Mouse (Mus musculus): ENCODE results near the gene Atxn7l3. TPM values are rescaled to one million over a fixed set of nuclear protein-coding genes. Genes with fewer than 3 reads are reported as not detected.

Gene Atxn7l3
- total and polyA plus RNA-seq, 3 experiments = 17.4 to 21.7 (median 19.0) TPM

DNA sequence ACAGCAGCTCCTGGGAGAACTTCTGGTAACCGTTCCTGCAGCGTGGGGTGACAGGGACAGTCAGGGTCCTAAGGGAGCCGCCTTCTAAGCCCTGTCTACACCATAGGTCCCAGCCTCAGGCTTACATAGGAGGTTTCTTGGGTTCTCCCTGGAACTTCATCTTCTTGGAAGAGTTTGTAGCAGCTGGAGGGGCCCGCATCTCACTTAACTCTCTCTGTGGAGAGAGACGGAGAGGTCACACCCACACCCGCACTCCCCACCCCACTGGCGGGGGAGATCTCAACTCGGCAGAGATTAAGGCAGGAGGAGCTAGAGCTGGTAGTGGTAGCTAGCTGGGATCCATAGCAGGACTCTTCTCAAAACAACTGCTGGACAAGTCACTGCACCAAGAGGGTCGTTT is 11.7 kb upstream of the Atxn7l3 start:
- no peak for TF ChIP-seq POLR2A (IDR thresholded peaks at IDR 0.05; ENCODE audit: insufficient read depth, low read depth, low read length)
- no peak for TF ChIP-seq EP300 (IDR thresholded peaks at IDR 0.05; ENCODE audit: insufficient read depth, low read depth, low read length)
- H3K36me3 ChIP-seq (ENCODE audit: control insufficient read depth, insufficient read depth, low read length) = no peaks in the 10 kb centered on the region

DNA sequence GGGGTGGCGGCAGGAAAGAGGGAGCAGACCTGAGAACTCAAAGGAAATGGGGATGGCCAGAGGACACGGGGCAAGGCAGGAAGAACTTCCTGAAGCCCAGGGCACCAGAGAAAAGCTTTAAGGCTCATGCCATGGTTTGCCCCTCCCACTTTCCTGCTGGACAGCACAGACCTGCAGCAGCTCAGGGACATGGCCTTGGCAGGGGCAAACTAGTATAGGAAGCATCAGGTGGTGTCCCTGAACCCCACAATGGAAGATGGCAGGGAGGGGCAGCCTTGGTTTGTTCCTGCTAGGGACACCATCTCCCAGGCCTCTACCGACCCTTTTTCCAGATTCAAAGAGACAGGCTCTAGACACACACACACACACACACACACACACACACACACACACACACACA is 8.9 kb upstream of the Atxn7l3 start:
- WGBS = 52% methylated on average over 3 of the region's 3 CpGs
- H3K27ac ChIP-seq = no peak overlapping the region
- TF ChIP-seq EP300 (IDR thresholded peaks at IDR 0.05; ENCODE audit: insufficient read depth, low read depth, low read length) = no peak
- no peak for TF ChIP-seq CTCF (IDR thresholded peaks at IDR 0.05)
- no peaks in the 10 kb centered on the region for H3K27me3 ChIP-seq (ENCODE audit: control insufficient read depth, insufficient read depth, low read length)
- no peaks in the 10 kb centered on the region for H3K36me3 ChIP-seq (ENCODE audit: control insufficient read depth, insufficient read depth, low read length)
- no peak for DNase-seq
- no peak overlapping the region for H3K4me3 ChIP-seq
- H3K9ac ChIP-seq (ENCODE audit: low read depth, low read length) = no peak overlapping the region
- peaks cover 5% of the 10 kb centered on the region; the same call in 1 of the 2 replicates for H3K4me1 ChIP-seq (ENCODE audit: control insufficient read depth, insufficient read depth, low read length)
- no peaks in the 10 kb centered on the region for H3K79me2 ChIP-seq (replicated peaks; ENCODE audit: control insufficient read depth, insufficient read depth, low read length)
- intact Hi-C loops (cut with DNase I) = no loop called here

More for the DNA sequence above, 11.7 kb upstream of the Atxn7l3 start:
- DNase-seq = no peak
- Histone ChIP-seq H3K27me3 (ENCODE audit: control insufficient read depth, insufficient read depth, low read length) (no peaks in the 10 kb centered on the region), H3K27ac (no peak overlapping the region), H3K9ac (ENCODE audit: low read depth, low read length) (no peak overlapping the region), H3K4me3 (no peak overlapping the region), H3K4me1 (ENCODE audit: control insufficient read depth, insufficient read depth, low read length) (peaks cover 5% of the 10 kb centered on the region; the same call in 1 of the 2 replicates), H3K79me2 (replicated peaks; ENCODE audit: control insufficient read depth, insufficient read depth, low read length) (no peaks in the 10 kb centered on the region)
- 82% methylated on average over 9 of the region's 9 CpGs for WGBS
- intact Hi-C loops (cut with DNase I) = no loop called here

DNA sequence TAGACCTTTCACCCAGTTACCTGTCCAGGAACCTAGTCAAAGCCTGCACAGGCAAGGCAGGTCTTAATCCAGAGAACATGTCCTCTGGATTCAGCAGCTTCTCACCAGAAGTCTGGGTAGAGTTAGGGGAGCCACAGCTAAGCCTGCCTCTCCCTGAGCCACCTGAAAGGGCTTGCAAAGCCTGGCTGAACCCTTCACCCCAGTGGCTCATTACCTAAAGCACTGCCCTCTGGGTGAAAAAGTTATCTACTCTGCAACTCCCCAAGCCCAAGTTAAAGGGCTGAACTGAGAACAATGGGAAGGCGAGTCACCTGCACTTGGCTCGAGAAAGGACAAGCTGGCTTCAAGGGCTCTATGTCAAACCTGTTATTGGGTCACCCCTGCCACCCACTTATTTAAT is 7.7 kb upstream of the Atxn7l3 start:
- TF ChIP-seq POLR2A (IDR thresholded peaks at IDR 0.05; ENCODE audit: insufficient read depth, low read depth, low read length) (0 out of 2 replicates have a peak, but pooled peaks have one; percentile 8), CTCF (IDR thresholded peaks at IDR 0.05) (no peak), EP300 (IDR thresholded peaks at IDR 0.05; ENCODE audit: insufficient read depth, low read depth, low read length) (no peak)
- H3K4me1 ChIP-seq (ENCODE audit: control insufficient read depth, insufficient read depth, low read length) = no peaks in the 10 kb centered on the region
- H3K27ac ChIP-seq = no peak overlapping the region
- H3K79me2 ChIP-seq (replicated peaks; ENCODE audit: control insufficient read depth, insufficient read depth, low read length) = no peaks in the 10 kb centered on the region
- DNase-seq = no peak
- H3K4me3 ChIP-seq = no peak overlapping the region
- no peaks in the 10 kb centered on the region for H3K27me3 ChIP-seq (ENCODE audit: control insufficient read depth, insufficient read depth, low read length)
- H3K36me3 ChIP-seq (ENCODE audit: control insufficient read depth, insufficient read depth, low read length) = no peaks in the 10 kb centered on the region
- H3K9ac ChIP-seq (ENCODE audit: low read depth, low read length) = no peak overlapping the region
- WGBS = 34% methylated on average over 2 of the region's 2 CpGs
- intact Hi-C loops (cut with DNase I) = no loop called here

DNA sequence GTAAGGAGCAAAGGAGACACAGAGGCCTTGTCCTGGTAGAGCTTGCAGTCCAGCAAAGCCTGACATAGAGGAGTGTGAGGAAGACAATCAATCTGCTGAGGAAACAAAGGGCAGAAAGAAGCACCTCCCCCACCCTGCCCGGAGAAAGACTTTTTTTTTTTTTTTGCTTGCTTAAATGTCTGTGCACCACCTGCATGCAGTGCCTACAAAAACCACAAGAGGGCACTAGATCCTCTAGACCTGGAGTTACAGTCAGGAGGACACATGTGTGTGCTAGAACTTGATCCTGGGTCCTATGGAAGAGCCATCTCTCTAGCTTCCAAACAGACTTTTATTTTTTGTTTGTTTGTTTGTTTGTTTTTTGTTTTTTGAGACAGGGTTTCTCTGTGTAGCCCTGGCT is 3.4 kb upstream of the Atxn7l3 start:
- intact Hi-C loops (cut with DNase I) = no loop called here
- DNase-seq = peak in 1 of 2 experiments; percentile 47
- H3K27me3 ChIP-seq (ENCODE audit: control insufficient read depth, insufficient read depth, low read length) = no peaks in the 10 kb centered on the region
- no peak overlapping the region for H3K9ac ChIP-seq (ENCODE audit: low read depth, low read length)
- H3K4me1 ChIP-seq (ENCODE audit: control insufficient read depth, insufficient read depth, low read length) = peaks cover 2% of the 10 kb centered on the region
- no peaks in the 10 kb centered on the region for H3K79me2 ChIP-seq (replicated peaks; ENCODE audit: control insufficient read depth, insufficient read depth, low read length)
- TF ChIP-seq CTCF (IDR thresholded peaks at IDR 0.05) (peak; percentile 74), POLR2A (IDR thresholded peaks at IDR 0.05; ENCODE audit: insufficient read depth, low read depth, low read length) (no peak), EP300 (IDR thresholded peaks at IDR 0.05; ENCODE audit: insufficient read depth, low read depth, low read length) (no peak)
- WGBS = 18% methylated on average over 1 of the region's 1 CpGs
- H3K27ac ChIP-seq = no peak overlapping the region
- H3K4me3 ChIP-seq = no peak overlapping the region
- no peaks in the 10 kb centered on the region for H3K36me3 ChIP-seq (ENCODE audit: control insufficient read depth, insufficient read depth, low read length)

DNA sequence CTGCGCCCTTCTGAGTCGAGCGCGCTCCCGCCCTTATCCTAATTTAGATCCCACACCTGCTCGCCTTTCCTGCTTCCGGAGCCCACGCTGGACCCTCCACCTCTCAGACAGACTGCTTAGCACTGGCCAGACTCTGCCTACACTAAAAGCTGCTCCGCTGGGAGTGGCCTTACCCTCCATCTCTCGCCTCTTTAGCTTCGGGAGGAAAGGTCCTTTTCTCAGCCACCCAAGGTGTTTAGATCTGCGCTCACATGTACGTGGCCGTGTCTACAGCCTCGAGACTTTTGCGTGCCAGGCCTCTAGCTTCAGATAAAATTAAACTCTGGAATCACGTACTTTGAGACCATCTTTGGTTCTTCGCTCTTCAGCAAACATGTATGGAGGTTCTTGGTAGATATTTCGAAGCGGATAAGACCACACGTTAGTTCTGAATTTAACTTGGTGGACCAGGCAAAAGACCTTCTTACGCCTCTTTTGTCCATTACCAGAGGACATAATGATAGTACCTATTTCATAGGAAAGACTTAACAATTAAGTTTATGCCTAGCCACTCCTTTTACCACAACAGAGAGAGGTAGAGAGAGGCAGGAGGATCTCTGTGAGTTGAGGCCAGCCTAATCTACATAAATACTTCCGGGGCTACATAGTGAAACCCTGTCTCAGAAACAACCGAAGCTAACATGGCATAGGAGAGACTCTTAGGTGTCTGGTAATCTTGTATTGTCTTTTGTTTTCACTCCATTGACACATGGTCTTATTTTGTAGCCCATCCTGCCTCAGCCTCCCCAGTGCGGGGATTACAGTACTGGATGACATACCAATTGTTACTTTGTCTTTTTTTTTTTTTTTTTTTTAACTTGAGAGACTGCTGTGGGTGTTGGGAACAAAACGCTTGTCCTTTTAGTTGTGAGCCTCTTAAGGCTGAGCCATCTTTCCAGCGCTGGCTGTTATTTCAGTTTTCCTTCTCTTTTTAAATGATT is 1.4 kb upstream of the Atxn7l3 start:
- Histone ChIP-seq H3K4me3 (peak overlapping the region; percentile 88), H3K9ac (ENCODE audit: low read depth, low read length) (peak overlapping the region; percentile 75), H3K27ac (peak overlapping the region; percentile 95), H3K27me3 (ENCODE audit: control insufficient read depth, insufficient read depth, low read length) (no peaks in the 10 kb centered on the region), H3K36me3 (ENCODE audit: control insufficient read depth, insufficient read depth, low read length) (no peaks in the 10 kb centered on the region), H3K79me2 (replicated peaks; ENCODE audit: control insufficient read depth, insufficient read depth, low read length) (no peaks in the 10 kb centered on the region), H3K4me1 (ENCODE audit: control insufficient read depth, insufficient read depth, low read length) (peaks cover 2% of the 10 kb centered on the region)
- TF ChIP-seq CTCF (IDR thresholded peaks at IDR 0.05) (no peak), EP300 (IDR thresholded peaks at IDR 0.05; ENCODE audit: insufficient read depth, low read depth, low read length) (no peak), POLR2A (IDR thresholded peaks at IDR 0.05; ENCODE audit: insufficient read depth, low read depth, low read length) (no peak)
- intact Hi-C loops (cut with DNase I) = loop anchor here (1.0 to 2.0 kb wide), 2 partner anchors 19 to 111 kb away; no protein-coding TSS in a partner anchor
- DNase-seq = no peak
- WGBS = 21% methylated on average over 27 of the region's 27 CpGs

Data from heart, adult 2 months (tissue).